Mouse (Mus musculus) embryo, embryonic 11 days (tissue): ENCODE measurements around the gene D930048N14Rik.
"Not testable (repeated sequence)": the region's sequence is repeated elsewhere in the genome, so short reads cannot be mapped to it uniquely, and the experiment has no call there.

ENCODE experiments used
- DNase-seq: peaks from one replicate; pipeline ENCODE4 v3.0.0-alpha.2; 2015

Gene D930048N14Rik

DNA sequence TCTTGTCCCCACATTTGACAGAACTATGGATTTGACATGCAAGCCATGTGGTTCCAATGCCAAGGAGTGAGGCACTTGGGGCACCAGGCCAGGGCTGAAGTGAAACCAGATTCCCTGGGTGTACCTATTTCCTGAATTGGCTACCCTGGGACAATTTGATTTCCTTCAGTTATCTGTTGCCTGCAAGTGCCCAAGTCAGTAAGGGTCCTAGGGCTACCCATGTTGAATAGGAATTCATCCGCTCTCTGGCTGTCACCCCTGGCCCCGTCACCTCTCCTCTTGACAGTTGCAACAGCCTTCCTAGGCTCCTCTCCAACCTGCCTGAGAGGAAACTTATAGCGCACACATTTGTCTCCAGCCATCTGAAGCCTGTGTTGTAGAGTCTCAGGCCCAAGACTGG is 4.1 kb downstream of the D930048N14Rik start:
- no peak for DNase-seq

DNA sequence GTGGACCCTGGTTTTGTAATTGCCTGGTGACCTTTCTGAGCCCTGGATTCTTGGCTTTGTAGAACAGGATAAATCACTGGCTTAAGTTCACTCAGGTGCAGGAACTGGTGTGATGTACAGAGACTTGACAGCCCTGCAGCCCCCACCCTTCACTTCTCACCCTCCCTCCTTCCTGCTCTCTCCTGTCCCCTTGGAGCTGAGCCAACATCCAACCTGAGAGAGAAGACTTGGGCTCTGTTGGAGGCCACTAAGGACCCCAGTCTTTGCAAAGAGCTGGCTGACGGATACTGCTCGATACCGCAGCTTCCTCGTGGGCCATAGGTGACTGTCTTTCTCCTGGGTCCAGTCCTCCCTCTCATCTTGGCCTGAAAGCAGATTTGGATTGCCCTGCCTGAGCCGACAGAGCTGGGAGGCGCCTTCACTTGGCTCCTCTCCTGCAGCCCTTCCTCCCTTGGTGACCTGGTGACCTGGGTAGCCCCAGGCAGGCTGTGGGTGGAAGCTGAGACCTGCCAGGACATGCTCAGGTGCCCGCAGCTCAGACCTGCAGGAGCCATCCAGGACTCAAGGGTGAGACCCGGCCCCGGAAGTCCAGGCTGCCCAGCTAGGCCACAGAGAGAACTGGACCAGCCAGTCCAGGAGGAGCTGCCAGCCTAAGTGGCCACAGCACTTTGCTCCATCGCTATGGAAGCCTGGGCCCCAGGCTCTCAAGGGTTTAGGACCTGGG is 6.2 kb downstream of the D930048N14Rik start:
- no peak for DNase-seq

DNA sequence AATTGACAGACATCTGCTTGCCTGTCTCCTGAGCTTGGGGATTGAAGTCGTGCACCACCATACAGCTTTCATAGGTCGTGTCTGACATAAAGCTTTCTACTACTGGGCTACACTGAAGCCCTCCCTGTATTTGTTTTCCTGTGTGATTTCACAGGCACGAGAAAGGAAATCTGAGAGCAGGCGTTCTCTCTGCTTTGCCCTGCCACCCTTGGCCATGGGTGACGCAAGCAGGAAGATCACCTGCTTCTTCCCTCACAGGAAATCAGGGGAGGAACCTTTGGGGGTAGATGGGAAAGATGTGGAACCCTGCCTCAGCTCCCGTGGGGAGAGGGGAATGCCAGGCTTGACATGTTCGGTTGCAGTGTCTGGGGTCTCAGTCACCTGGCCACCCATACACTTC is 7.5 kb downstream of the D930048N14Rik start:
- no peak for DNase-seq

DNA sequence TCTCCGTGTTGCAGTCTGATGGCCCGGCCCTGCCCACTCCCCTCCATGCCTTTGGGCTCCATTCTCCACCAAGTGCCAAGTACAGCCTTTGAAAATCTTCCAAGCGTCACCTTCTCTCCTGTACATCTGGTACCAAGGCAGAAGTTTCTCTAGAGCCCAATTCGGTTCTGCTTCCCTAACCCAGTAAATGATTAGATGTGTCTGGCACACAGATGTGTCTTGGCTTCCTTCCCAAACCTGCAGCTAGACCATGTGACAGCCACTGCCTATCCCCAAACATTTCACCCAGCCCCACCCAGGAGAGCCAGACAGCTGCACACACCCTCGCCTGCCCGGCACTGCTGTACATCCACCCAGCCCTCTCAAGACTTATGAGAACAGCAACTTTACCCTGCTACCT is 8.0 kb downstream of the D930048N14Rik start:
- DNase-seq, result no peak

DNA sequence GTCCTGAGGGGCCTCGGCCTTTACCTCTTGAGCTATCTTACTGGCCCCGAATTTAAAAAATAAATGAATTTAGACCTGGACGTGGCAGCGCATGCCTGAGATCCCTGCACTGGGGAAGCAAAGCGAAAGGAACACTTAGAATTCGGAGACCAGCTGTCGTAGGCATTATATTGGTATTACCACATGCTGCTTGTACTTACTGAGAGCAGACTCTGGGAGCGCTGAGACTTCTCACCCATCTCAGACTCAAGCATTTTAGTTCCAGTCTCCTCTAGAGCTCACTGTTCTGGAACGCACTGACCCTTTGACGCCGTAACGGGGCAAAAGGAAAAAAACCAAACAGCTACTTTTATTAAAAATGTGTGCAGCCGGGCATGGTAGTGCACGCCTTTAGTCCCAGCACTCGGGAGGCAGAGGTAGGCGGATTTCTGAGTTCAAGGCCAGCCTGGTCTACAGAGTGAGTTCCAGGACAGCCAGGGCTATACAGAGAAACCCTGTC is 11.2 kb downstream of the D930048N14Rik start:
- DNase-seq, result no peak

DNA sequence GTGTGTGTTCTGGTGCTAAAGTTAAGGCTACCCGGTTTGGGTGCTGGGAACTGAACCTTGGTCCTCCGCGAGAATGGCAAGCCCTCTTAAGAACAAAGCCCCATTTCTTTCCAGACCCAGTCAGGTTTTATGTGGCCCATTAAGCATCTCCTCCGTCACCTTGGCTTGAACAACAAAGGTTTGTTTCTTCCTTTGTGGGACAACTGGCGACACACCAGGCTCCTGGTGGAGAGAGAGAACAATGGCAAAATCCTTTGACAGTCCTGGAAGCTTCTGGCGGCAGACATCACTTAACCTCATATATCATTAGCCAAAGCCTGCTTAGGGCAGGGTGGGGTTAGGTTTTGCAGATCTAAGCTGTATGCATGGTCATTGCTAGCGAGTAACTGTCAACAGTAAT is 11.9 kb downstream of the D930048N14Rik start:
- DNase-seq, result no peak

DNA sequence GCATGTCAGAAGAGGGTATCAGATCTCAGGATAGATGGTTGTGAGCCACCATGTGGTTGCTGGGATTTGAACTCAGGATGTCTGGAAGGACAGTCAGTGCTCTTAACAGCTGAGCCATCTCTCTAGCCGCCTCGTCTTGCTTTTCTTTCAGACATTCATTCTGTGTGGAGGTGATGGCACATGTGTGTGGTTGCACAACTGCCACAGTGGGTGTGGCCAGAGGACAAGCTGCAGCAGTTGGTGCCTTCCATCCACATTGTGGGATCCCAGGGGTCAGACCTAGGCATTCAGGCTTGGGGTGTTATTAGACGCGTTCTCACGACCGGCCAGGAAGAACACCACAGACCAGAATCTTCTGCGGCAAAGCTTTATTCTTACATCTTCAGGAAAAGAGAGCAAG is 14.0 kb downstream of the D930048N14Rik start:
- not testable (repeated sequence) for DNase-seq

DNA sequence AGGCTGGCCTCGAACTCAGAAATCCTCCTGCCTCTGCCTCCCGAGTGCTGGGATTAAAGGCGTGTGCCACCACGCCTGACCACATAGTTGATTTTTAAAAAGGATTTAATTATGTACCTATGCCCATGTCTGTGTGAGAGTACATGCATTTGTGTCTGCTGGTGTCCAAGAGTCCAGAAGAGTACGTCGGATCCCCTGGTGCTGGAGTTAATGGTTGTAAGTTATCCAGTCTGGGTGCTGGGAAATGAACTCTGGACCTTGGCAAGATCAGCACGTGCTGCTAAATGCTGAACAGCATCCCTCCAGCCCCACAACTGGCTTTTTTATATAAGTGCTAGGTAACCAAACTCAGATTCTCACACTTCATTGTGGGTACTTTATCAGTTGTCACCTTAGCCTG is 20.1 kb downstream of the D930048N14Rik start:
- DNase-seq, result no peak

DNA sequence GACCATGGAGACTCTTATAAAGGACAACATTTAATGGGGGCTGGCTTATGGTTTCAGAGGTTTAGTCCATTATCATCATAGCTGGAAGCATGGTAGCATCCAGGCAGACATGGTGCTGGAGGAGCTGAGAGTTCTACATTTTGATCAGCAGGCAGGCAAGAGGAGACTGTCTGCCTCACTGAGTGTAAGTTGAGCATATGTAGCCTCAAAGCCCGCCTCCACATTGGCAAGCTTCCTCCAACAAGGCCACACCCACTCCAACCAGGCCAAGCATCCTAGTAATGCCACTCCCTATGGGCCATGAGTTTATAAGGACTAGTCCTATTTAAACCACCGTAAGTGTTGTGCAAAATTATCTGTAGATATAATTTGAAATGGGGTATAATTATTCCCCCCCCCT is 20.6 kb downstream of the D930048N14Rik start:
- DNase-seq, result no peak

DNA sequence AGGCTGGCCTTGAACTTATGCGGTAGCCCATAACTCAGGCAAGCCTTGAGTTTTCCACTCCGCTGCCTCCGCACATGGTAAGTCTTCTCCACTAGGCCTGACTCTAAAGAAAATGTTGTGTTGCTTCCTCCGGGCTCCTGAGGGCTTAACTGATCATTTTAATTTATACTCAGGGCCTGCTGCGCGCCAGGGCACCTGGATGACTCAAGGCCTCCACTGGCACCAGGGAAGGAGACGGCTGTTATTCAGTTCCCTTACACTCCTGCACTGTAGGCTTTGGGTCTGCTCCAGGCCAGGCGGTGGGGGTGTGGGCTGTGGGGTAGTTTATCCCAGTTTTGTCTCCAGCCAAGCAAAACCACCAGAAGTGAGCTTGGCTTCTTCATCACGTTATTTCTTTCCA is 22.5 kb downstream of the D930048N14Rik start:
- no peak for DNase-seq

DNA sequence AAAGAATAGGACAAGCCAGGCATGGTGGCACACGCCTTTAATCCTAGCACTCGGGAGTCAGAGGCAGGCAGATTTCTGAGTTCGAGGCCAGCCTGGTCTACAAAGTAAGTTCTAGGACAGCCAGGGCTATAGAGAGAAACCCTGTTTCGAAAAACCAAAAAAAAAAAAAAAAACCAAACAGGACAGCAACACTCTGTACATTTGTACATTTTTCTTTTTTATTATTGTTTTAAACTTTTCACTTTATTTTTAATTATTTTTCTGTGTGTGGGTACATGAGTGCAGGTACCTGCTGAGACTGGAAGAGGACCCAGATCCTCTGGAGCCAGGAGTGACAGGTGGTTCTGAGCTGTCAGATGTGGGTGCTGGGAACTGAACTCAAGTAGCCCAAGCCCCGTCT is 24.6 kb downstream of the D930048N14Rik start:
- no peak for DNase-seq

DNA sequence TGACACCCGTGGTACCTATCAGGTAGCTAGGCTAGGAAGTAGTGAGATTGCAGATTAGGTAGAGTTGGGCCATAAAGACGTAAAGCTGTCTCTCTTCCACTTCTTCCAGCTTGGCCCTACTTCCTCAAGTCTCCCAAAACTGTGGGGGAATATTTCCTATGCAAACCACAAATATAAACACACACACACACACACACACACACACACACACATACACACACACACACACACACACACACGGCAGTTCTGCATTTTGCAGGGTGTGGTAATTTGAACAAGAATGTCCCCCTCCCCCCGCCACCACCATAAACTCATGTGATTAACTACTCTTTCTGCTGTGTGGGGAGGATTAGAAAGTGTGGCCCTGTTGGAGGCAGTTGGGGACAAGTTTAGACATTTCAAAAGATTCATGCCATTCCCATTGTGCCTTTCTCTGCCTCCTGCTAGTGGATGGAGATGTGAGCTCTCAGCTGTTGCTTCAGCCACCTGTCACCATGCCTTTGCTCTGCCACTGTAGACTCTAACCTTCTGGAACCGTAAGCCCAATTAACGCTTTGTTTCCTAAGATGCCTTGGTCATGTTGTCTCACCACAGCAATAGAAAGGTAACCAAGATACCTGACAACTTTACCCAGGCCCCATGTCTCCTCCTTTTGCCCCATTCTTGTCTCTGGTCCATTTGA is 27.1 kb downstream of the D930048N14Rik start:
- DNase-seq, result no peak

DNA sequence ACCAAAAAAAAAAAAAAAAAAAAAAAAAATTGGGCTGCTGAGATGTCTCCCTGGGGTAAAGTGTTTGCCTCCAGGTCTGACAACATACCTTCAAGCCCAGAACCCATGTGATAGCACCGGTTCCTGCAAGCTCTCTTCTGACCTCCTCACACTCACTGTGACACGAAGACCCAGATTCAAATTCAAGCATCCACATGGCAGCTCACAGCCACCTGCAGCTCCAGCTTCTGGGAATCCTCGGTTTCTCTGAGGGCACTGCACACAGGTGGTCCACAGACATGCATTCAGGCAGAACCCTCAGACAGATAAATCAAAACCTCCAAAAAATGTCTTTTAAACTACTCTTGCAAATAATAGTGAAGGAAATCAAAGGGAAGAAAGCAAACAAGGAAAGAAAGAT is 28.7 kb downstream of the D930048N14Rik start:
- DNase-seq, result no peak

DNA sequence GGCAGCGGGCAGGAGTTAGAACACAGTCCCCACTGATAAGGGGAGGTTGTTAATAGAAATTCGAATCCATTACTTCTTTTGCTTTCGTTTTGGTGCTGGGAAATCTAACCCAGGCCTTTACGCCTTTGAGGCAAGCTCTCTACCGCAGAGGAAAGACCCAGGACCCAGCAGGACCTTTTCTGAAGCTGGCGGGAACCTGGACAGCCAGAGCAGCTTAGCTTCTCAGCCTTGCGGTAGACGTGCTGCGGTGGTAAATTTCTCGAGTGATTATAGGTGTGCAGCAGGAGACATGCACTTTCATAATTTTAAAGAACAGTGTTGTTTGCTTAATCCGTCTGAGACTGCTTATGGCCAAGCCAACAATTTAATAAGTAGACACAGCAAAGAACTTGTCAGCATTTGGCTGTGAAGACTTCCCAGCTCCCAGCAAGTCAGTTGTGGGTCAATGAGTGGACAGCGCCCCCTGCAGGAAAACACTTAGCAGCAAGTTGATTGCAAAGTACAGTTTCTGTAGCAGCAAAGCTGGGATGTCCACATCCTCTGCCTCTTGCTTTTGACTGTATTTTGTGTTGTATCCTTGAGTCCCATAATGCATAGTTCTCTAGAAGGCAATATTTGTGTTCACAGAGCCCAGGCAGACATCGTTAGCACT is 30.7 kb downstream of the D930048N14Rik start:
- DNase-seq, result peak; percentile 88

DNA sequence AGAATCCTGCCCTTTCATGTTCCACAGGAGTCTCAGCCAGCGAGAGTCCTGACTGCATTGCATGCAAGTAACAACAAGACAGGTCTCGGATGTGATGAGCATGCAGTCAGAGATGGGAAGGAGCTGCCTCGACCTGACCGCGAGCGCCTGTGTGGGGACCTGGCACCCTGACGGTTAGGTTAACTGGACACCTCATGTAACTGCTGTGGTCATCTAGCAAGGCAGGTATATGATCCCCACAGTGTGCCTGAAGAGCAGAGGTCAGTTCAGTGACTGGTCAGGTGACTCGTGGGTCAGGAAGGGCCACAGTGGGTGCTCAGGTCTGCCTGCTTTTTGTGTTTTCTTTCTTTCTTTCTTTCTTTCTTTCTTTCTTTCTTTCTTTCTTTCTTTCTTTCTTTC is 31.2 kb downstream of the D930048N14Rik start:
- DNase-seq, result peak; percentile 15

DNA sequence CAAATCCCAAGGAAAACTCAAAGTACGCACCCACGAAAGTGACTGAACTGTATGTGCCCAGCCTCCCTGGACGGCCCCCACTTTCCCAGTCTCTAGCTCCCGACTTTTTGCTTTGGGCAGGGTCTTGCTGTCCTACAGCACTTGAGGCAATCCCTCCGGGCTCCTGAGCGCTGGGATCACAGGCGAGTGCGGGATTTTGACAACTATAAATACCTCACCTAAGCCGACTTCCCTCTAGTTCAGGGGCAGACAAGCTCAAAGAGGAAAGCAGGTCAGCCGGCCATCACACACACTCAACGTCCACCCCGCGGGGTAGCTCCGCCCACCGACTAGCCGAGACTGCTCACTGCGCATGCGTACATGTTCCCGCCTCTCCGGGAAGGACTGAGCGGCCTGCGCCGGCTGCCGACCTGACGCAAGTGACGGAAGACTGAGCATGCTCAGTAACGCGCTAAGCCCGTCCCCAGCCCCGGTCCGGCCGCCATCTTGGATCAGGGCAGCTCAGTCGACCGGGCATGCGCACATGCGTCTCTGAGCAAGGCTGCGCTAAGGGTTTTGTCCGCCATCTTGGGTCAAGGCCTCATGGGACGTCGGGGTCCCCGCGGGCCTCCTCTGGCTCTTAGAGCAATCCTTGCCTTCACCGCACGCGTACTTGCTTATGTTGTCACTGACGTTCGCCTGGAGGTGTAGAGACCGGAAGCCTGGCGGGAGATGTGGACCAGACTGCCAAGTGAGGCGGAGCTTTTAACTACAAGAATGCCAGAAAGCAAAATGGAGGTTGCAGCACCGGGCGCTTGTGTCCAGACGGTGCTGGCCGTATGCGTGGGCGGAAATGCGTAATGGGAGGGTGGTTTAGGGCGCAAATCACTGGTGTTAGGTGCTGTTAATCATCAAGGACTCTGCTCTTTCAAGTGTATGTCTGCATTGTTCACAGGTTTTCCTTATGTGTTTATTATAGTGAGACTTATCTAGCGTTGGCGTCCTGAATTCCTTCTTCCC is 37.9 kb downstream of the D930048N14Rik start, which contains the start of gene 0610009B22Rik:
TSS of gene 0610009B22Rik (minus strand) at position 545 of the 999 bp plus-strand sequence.
- DNase-seq, result peak; percentile 100

DNA sequence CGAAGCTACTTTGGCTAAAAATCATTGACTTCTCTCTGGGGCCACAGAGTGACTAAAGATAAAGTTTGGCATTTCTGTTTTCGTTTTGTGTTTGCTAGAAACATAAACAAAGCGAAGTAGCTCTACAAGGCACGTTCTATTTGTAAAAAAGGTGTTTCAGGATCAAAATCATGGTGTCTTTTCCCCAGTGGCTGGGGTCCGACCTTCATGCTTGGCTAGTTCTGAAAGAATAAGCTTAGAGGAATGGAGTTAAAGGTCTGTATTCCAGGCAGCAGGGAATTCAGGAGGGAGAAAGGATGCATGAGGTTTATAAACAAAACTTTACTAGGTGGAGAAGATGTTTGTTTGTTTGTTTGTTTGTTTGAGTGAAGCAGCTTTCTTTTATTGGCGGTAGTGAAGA is 38.6 kb downstream of the D930048N14Rik start:
- no peak for DNase-seq

DNA sequence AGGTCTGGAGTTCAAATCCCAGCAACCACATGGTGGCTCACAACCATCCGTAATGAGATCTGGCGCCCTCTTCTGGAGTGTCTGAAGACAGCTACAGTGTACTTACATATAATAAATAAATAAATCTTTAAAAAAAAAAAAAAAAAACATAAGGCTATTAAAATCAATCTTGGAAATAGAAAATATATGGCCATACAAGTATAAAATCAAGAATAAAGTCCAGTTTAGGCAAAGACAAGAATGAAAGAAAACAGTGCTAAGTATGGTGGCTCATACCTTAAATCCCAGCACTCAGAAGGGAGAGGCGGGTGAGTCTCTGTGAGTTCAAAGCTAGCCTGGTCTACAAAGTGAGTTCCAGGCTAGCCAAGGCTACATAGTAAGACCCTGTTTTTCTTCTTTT is 39.8 kb downstream of the D930048N14Rik start:
- DNase-seq, result not testable (repeated sequence)

DNA sequence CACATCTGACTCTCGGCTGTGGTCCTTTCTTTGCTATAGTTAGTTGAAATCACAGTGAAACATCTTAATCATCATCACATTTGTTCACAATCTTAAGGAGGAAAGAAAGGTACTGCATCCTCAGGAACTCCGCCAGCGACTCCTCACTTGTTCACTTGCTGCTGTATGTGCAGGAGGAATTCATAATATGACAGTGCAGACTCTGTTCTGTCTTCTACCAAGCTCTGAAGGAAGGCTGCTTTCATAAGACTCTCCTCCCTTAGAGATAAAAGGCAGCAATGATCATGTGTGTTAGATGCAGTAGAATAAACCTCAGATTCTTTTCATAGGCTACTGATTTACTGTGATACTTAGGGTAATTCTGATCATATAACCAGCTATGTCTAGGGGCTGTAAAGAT is 44.2 kb downstream of the D930048N14Rik start:
- DNase-seq, result no peak

DNA sequence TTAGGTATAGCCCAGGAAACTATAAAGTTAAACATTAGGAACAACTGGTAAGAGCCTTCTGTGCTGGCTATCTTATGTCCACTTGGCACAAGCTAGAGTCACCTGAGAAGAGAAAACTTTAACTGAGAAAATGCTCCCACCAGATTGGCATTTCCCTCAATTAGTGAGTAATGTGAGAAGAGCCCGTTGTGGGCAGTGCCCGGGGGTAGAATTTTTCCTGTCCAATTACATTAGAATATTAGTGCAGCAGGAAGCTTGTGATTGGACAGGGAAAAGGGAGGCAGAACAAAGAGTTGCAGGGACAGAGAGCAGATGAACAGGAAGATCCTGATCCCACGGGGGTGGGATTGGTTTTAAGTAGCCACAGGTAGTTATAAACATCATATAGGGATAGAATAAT is 52.1 kb downstream of the D930048N14Rik start:
- peak; percentile 4 for DNase-seq

DNA sequence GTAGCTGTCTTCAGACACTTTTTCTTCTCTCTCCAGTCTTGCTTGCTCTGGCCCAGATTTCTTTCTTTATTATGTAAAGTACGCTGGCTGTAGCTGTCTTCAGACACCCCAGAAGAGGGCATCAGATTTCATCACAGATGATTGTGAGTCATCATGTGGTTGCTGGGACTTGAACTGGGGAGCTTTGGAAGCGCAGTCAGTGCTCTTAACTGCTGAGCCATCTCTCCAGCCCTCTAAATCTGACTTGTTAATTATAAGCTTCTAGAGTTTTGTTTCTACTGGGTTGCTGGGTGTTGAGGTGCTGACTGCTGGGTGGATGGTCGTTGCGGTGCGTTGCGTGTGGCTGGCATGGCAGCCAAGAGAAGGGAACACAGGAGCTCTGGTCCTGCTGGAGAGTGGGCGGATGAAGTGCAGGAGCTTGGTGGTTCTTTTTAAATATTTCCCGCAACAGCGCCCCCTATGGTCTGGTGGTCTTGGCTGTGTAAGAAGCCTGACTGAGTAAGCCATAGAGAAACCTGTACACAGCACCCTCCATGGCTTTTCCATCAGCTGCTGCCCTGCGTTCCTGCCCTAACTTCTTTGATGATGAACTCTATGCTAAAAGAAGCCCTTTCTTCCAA is 52.7 kb downstream of the D930048N14Rik start:
- peak; percentile 50 for DNase-seq

DNA sequence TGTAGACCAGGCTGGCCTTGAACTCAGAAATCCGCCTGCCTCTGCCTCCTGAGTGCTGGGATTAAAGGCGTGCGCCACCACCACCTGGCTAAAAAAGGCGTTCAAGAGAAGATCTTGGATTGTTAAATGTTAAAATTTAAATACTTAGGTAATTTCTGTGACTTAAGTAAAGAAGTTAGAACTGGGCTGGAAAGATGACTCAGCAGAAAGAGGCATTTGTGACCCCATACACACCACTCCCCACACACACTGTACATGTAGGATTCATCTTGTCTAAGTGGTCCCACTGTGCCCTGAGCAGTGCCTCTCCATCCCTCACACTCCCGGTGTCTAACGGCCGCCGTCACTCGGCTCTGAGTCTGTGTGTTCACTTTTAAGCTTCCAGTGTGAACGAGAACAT is 55.7 kb downstream of the D930048N14Rik start:
- DNase-seq, result no peak
